Mouse (Mus musculus): ENCODE results near the gene Zbtb14.

Zbtb14 gene

DNA sequence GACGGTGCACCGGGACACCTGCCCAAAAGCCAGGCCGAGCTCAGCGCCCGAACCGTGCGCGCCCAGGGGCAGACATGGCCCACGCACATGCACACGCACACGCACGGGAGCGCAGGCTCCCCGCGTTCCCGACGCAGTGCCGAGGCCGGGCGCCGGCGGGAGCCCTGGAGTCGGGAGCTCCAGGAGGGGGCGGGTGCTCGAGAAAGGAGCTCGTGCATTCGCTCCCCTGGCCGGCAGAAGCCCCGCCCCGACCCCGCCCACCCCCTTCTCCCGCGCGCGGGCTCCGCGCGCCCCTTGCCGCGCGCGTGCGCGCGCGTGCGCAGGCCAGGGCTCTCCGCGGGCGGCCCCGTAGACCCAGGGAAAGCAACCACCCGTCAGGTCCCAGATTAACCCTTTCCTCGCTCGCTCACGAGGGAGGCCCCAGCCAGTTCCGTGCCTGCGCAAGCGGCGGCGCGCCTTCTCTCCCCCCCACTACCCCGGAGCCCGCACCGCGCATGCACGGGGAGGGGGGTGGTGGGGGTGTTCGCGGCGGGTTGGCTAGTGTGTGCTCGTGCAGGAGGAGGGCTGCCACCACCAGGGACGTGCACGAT, at the start of gene Zbtb14:
Gene Zbtb14 (plus strand): TSS at position 540 of the 590 bp plus-strand sequence.
- peak; percentile 85 to 90 for DNase-seq

DNA sequence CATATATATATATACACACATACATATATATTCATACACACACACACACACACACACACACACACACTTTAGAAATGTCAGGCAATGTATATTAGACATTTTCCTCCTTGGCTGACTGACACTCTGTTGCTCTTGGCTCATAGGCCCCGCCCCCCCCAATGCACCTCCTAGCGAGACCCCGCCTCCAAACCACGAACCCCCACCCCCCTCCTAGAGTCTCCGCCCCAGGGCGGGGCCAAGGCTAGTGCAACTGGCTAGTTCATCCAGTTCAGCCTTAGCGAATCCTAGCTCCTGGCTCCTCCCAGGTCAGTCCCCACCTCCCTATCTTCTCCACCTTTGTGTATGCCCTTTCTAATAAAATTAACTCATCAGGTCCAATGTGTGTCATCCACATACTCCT, 36.8 kb upstream of the Zbtb14 start:
- no peak for DNase-seq

DNA sequence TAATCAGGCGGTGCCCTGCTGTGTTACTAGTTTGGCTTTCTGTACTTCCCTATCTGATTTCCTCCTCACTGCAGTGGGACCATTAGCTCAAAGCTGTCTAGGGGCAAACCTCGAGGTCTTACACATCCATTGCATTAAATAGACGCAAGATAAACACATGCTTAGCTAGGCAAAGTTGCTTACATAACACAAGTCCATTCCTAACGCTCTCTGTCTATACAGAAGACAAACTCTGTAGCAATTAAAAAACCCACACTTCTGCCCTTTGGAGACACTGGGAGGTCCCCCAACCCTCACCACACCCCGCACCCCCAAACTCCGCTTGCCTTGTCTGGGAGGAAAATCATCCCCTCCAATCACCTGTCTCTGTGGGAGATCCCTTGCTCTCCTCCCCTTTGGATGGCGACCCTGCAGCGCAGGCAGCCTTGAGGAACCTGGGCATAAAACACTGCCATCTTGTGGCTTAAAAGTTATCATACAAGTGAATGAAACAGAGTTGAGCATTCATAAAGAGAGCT, 33.8 kb upstream of the Zbtb14 start:
- peak in 1 of 2 experiments; percentile 3 for DNase-seq

DNA sequence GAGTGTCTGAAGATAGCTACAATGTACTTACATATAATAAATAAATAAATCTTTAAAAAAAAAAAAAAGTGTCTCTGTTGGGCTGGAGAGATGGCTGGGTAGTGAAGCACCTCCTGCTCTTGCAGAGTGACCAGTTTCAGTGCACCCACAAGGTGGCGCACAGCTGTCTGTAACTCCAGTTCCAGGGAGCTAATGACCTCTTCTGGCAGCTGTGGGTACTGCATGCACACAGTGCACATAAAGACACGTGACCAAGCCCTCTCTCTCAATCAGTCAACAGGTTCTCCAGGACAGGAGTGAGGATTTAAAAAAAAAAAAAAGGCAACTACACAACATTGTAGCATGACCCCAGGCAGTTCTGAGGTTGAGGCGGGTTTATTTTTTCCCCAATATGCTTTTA, 17.8 kb upstream of the Zbtb14 start:
- DNase-seq, result no peak

DNA sequence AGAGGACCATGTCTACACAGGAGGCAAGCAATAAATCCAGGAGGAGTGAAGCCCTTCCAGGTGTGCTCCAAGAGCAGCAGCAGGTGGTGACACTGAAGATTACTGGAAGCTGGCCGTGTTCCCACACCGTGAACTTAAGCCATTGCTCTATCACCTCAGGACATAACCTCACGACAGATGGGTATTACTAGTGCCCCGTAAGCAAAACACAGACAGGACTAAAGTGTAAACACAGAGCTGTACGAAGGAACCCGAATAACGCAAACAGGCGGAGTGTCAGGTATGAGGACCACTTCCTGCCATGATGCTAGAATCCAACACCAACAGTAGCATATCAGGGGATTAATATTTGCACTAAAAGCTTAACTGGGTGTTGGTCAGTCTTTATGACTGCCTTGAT, 2.0 kb upstream of the Zbtb14 start:
- DNase-seq, result no peak

DNA sequence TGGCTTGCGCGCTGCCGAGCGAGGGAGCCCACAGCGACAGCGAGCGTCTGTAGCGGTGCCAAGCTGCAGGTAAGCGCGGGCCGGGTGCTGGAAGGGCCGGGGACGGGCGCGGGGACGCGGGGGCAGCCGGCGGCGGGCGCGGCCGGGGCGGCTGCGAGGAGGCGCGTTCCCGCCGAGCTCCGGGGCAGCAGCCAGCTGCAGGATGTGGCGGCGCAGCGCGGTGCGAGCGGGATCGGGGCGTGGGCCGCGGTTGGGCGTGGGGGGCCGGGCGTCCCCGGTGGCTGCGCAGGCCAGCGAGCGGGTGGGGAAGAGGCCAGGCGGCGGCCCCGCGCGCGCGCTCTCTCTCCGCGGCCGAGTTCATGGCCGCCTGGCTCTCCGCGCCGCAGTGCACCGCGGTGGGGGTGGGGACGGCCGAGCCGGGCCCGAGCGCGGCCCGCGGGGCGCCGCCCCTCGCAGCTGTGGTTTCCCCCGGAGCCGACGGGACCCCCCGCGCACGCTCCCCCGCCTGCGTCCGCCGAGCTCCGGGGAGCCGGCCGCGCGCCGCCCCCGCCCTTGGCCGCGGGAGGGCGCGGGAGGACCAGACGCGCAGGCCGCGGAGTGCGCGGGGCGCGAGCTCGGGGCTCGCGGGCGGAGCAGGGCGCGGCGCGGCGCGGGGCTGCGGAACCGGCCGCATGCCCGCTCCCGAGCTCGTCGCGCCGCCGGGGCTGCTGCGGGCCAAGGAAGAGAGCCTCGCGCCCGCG, 521 bp downstream of the Zbtb14 start:
- DNase-seq, result peak; percentile 75 to 78

DNA sequence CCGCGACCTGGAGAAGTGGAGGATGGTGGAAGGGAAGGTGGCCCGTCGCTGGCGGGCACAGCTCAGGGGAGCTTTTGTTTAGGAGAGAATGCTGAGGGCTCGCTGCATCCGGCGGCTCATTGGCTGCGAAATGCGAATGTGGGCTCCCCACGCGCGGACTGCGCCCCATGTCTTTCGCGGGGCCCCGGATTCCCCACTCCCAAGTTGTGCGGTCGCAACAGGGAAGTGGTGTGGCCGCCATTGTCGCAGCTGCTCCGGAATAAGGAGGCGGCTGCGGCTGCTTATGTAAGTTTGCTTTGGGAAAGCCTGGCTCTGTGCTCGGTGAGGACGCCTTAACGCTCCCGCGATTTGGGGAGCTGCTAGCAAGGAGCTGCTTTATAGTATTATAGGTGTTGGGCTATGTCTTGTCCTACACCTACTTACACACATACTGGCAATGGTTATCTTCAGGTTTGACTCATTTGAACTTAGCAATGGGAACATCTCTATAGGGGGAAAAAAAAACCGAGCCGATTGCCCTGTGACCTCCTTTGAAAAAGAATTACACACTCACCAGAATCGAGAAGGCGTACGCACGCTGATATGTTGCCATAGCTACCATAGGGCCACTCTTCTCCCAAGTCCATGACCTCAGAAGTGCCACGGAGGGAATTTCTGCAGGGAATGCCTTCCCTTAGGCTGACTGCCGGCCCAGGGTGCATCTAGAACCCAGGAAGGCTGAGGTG, 1.3 kb downstream of the Zbtb14 start:
- peak in 1 of 2 experiments; percentile 19 for DNase-seq

DNA sequence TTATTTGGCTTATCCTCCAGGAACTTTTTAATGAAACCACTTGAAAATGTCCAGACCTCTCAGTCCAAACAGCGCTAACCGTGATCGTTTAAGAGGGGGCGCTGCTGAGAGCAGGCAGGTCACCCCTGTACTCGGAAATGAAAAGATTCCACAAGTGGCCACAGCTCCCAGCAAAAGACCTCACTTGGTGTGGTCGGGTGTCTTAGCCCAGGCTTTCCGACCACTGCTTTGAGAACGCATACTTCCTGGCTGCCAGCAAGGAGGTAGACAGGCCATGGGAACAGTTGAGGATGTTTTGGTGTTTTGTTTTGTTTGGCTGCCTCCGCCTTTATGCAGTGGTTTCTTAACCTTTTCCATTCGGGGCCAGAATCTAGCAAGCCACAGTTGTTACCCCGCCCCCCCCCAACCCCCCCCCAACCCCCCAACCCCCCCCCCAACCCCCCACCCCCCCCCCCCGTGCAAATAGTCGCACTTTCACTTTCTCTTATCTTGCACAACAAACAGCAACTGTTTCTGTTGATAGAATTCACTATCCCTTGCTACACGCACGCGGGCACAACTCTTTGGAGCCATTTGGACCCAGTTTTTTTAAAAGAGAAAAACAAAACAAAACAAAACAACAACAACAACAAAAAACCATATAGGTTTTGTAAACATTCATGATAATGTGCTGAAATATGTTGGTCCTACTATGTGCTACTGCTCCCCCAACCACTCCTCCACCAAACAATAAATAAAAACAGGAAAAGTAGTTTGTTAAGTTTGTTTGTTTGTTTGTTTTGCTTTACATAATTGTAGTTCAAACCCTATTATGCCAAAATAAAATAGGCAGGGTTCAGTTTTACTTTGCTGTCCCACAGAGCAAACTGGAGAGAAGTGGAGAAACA, 13.5 kb downstream of the Zbtb14 start:
- DNase-seq, result peak; percentile 25 to 50

DNA sequence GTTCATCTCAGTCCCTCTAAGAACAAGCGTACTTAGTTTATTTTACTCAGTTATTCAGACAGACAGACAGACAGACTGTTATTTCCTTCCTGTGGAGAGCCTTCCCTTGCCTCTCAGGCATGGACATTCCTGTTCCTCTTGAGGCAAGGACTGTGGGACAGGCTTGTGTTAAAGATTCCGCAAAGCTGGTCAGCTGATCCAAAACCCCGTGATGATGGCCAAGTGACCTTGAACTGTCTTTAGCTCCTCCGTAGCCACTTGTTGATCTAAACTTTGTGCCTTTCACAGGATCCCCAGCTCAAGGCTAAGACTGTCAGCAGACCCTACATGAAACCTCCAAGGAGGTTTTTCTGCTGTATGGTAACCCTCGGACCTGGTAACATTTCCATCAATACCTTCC, 14.3 kb downstream of the Zbtb14 start:
- DNase-seq, result no peak

DNA sequence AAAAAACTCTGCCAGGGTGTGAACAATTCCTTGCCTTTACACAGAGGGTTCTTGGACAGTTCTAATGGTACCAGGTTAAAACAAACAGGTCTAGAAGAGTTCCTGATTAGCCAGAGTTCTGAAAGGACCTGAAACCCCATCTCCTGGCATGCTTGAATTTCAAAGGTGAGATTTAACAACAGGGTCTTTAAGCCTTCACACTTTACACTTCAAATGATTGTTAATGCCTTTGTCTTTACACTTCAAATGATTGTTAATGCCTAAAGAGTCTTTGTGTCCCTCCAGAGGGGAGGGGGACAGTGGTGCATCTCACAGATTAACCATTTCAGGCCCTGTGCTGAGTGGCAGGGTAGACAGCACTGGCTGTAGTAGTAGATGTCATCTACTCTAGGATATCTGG, 15.2 kb downstream of the Zbtb14 start:
- no peak for DNase-seq

DNA sequence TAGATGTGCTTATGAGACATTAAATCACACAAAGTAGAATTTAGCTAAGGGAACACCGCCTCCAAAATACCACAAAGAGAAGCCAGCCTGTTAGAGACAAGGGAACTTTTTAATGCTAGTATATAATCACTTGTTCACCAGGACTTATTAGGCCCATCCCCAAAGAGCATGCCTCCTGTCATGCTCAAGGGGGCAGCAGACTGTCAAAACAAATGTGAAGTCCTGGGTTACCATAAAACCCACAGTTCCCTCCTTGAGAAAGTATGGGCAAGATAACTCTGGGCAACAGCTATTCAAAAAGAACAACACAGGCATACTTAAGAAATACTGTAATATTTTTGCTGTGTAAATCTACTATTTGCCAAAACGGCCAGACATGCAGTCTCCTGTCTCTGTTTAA, 18.3 kb downstream of the Zbtb14 start:
- DNase-seq, result no peak

DNA sequence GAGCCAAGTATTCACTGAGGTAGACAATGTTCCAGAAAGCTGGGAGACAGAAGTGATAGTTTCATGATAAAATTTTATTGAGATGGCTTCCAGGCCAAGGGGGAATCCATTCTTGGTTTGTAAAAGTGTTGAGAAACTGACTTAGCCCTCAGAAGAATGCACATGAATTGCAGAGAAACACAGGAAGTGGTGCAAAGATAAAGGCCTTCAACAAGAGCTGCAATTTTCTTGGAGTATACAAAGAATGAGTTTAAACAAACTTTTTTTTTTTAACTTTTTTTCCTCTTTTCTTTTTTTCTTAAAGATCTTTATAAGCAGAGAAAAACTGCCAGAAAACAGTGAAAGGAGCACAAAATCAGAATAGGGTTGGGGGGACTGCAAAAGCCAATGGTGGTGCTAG, 33.3 kb downstream of the Zbtb14 start:
- no peak for DNase-seq

DNA sequence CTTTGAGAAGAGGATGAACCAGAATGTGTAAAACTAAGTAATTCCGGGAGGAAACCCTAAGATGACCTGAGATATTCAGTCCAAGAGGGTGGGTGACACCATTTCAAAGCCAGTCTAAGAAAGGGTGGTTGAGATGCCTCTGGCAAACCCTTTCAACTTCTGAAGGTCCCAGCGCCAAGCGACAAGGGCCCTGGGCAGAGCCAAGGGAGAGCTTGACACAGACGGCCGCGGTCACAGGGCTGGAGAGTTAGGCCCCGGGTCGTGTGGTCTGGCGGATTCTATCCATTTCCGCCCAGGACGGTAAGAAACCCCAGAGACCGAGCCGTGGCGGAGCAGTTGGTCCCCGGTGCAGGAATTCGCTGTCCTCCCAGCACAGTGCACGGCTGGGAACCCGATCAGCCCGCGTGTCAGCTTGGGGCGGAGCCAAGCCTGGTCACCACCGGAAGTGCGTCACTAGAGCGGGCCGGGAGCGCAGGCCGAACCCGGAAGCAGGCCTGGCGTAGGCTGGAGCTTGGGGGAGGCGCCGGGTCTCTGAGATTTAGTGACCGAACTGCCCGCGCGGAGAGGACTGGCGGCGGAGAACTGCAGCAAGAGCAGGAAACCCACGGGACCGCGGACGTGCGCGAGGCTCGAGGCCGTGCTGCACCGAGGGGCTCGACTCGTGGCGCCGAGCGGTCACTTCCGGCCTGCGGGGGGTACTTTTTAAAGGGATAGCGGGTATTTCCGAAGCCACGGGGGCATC, 34.2 kb downstream of the Zbtb14 start:
- peak; percentile 87 to 92 for DNase-seq

DNA sequence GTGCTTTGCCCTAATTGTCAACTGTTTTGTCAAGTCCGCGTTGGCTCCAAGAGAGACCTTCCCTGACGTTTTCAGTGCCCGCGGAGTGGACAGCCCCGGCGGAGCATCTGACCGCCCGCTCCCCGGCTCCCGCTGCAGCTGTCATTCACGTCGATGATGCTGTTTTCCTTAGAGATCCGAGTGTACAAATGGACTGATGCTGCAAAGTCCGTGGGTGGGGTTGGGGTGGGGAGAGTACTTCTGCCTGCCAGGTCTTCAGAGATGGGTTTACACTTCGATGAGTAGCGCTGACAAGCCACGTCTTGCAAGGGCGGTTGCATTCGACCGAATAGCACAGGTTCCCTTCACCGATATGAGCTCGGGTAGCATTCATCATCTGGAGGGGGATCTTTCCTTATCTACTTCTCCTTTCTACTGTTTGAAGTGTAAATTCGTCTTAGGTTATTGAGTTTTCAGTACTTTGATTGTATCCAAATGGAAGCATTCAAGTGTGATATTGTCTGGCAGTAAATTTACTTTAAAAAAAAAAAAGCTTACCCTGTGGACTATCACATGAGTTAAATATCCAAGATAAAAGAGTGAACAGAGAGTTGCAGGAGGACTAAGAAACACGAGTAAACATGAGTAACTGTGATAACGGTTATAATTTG, 35.0 kb downstream of the Zbtb14 start:
- no peak for DNase-seq

DNA sequence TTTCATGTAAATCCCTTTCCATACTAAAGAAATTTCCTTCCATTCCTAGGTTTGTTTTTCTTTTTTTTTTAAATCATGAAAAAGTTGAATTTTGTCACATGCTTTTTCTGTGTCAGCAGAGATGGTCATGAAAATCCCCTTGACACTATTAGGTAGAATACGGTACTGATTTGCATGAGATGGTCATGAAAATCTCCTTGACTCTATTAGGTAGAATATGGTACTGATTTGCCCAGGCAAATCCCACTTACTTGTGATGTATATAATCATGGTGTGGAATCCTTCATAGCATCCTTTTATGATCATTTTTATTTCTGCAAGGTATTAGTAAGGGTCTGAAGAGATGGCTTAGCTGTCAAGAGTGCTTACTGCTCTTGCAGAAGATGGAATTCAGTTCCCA, 38.7 kb downstream of the Zbtb14 start:
- no peak for DNase-seq

DNA sequence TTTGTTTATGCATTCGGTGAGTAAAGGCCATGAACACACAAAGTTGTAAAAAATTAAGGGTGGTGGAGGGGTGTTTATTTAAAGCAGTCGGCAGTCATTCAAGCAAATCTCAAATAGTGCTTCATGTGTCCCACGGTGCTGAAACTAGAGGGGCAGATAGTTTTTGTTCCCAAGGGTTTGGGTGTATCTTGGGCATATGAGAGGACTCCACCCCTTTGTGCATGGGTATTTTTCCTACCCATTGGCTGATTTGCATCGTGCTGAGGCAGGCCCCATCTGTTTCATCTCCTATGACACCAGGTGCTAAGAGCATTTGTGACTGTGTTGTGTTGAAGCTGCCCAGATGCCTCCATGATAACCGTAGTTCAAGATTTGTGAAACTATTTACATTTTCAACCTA, 55.0 kb downstream of the Zbtb14 start:
- no peak for DNase-seq

DNA sequence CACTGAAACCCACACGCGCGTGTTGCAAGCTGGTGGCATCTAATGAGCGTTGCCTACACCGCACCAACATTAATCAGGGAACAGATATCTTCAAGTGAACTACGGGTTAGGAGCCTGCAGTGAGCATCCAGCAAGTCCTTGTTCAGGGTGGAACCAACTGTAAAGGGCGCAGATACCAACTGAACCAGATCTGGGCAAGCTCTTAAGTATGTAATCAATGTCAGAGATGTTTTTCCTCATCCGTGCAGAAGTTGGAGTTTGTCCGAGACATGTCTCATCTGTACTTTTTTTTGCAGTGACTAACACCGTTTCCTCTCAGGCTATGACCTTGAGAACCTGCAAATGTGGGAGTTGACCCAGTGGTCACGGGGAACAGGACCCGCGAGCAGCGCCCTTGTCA, 55.6 kb downstream of the Zbtb14 start:
- no peak for DNase-seq

DNA sequence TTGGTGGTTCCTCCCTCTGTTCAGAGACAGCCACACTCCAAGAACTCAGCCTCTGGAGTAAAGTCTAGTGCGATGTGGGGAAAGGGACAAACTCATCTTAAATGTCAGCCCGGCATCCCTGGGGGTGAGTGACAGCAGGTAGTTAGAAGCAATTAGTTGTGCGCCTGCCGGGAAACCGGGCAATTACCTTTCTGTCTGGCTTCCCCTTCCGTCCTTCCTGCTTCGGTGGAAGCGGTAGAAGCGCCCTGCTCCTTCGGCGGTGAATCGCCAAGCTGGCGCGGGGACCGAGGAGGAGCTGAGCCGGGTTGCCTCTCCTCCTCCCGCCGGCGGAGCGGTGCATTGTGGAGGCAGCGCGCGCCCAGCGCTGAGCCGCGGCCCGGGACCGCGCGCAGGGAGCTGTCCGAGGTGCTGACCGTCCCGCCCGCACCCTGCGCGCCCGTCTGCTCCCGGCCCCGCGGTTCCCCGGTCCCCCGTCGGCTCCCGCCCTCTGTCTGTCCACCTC, 56.2 kb downstream of the Zbtb14 start, which contains the start of gene Akain1:
Gene Akain1 (plus strand): TSS at position 337 of the 502 bp plus-strand sequence.
- DNase-seq, result peak; percentile 15 to 52

DNA sequence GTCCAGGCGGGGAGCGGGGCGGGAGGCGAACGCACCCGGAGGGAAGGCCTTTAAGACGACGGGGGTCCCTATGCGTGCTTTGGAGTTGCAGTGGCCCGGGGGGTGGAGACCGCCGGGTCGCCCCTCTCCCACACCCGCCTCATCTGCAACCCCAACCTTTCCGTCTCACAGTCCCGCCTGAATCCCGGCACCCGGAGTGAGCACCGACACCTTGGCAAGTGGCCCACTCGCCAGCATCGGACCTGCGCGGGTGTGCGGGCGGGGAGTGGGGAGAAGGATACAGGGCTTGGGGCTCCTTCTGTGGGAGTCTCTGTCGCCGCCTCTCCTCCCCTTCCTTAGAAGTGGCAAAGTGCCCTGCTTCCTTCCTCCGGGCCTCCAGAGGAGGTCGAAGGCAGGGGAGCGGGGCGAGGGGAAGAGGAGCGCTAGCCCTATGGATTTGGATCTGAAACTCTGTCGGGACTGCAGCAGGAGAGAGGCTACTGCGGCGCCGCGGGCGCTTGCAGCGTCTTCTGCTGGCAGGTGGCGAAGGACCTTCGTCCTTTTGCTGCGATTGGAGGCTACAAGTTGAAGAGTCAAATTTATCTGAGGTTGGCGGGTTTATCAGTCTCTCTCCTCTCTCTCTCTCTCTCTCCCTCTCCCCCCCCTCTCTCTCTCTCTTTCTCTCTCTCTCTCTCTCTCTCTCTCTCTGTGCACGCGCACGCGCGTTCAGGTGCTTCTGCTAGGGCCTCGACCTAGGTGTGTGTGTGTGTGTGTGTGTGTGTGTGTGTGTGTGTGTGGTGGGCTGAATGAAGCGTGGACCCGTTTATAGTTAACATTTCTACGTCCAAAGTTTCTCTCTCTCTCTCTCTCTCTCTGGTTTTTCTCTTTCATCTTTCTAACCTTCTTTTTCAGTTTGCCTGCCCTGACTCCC, 57.0 kb downstream of the Zbtb14 start:
- DNase-seq, result no peak
